Mouse (Mus musculus) heart, embryonic 14.5 days (tissue): ENCODE measurements around the gene Mgat5. TPM values are rescaled to one million over a fixed set of nuclear protein-coding genes. Genes with fewer than 3 reads are reported as not detected.

Experiments used
- ATAC-seq: fragments of 200-750 bp; cut with Nextera tagmentation; 2 replicates; pipeline ENCODE4 v1.8.0; 2017; ENCODE audit warnings: low read depth, moderate TSS enrichment; ENCODE audit not compliant: insufficient number of reproducible peaks, insufficient read depth, low FRiP score
- H3K27ac ChIP-seq, 2 experiments: fragments of 200-500 bp in 1 of 2; fragments of 300-500 bp in 1 of 2; sonication (generic) in 1 of 2; replicated peaks in 1 of 2; 2 replicates each; pipeline ENCODE4 v1.5.1; 2012 to 2014; ENCODE audit warnings: low read depth in 2 of 2, low read length in 2 of 2, control low read depth in 1 of 2, mild to moderate bottlenecking in 1 of 2, mixed read lengths in 1 of 2; ENCODE audit not compliant: control insufficient read depth in 1 of 2, insufficient read depth in 1 of 2
- H3K27me3 ChIP-seq: fragments of 300-500 bp; sonication (generic); 2 replicates; pipeline ENCODE4 v1.6.1; 2014; ENCODE audit warnings: mild to moderate bottlenecking, low read length, control low read depth; ENCODE audit not compliant: control insufficient read depth, insufficient read depth
- H3K36me3 ChIP-seq: fragments of 300-500 bp; sonication (generic); 2 replicates; pipeline ENCODE4 v1.6.1; 2014; ENCODE audit warnings: mild to moderate bottlenecking, control low read depth, low read length, mixed read lengths; ENCODE audit not compliant: control insufficient read depth, insufficient read depth
- H3K4me1 ChIP-seq, 2 experiments: fragments of 200-500 bp in 1 of 2; fragments of 300-500 bp in 1 of 2; sonication (generic) in 1 of 2; 2 replicates each; pipeline ENCODE4 v1.6.1; 2012 to 2014; ENCODE audit warnings: low read length in 2 of 2, control low read depth in 1 of 2, mixed read lengths in 1 of 2; ENCODE audit not compliant: control insufficient read depth in 2 of 2, insufficient read depth in 2 of 2
- H3K4me2 ChIP-seq: fragments of 300-500 bp; sonication (generic); 2 replicates; pipeline ENCODE4 v1.6.1; 2014; ENCODE audit warnings: mild to moderate bottlenecking, low read length
- H3K4me3 ChIP-seq, 2 experiments: fragments of 200-500 bp in 1 of 2; fragments of 300-500 bp in 1 of 2; sonication (generic) in 1 of 2; 2 replicates each; pipeline ENCODE4 v1.5.1; 2012 to 2014; ENCODE audit warnings: low read length in 2 of 2, mild to moderate bottlenecking in 2 of 2, control low read depth in 1 of 2, low read depth in 1 of 2, moderate library complexity in 1 of 2; ENCODE audit not compliant: control insufficient read depth in 1 of 2, insufficient read depth in 1 of 2
- H3K9ac ChIP-seq: fragments of 300-500 bp; sonication (generic); 2 replicates; pipeline ENCODE4 v1.6.1; 2014; ENCODE audit warnings: mild to moderate bottlenecking, low read length
- H3K9me3 ChIP-seq: fragments of 300-500 bp; sonication (generic); 2 replicates; pipeline ENCODE4 v1.6.1; 2016; ENCODE audit warnings: low read length, control low read depth; ENCODE audit not compliant: control insufficient read depth
- WGBS: fragments of 180-500 bp; shearing (Covaris S2); extraction: QIAGEN DNeasy Blood & Tissue Kit; methylation state at CpG from one replicate; pipeline ENCODE4 v1.1.7; 2014; 5-methylcytosine and 5-hydroxymethylcytosine counted together
- polyA plus RNA-seq: library from polyadenylated mRNA; unstranded; fragments of >200 nt; fragmentation: Nextera tagmentation; extraction: Ambion mirVana; gene quantifications from 2 replicates; pipeline ENCODE4 v1.2.1, GENCODE M21; 2014

Gene Mgat5
- polyA plus RNA-seq, 1 experiment from 2014 or later, result 6.0 TPM

- WGBS, result 55% methylated on average over 5 of the region's 5 CpGs
- no peak overlapping the region for H3K4me3 ChIP-seq
- no peak for ATAC-seq
- peaks cover 26% of the 10 kb centered on the region for H3K36me3 ChIP-seq
- H3K9me3 ChIP-seq, result no peaks in the 10 kb centered on the region
- H3K27me3 ChIP-seq, result no peaks in the 10 kb centered on the region
- H3K4me1 ChIP-seq, result peaks cover 8 to 22% of the 10 kb centered on the region in 2 experiments
- no peak overlapping the region for H3K27ac ChIP-seq
- H3K9ac ChIP-seq, result no peak overlapping the region
- H3K4me2 ChIP-seq, result no peak overlapping the region
Measured at GRCm38 (mm10) chr1:127444836-127445485, 240.1 kb downstream of the Mgat5 start.

GRCm38 (mm10) chr1:127453397-127453796 lies 248.6 kb downstream of the Mgat5 start:
- no peaks in the 10 kb centered on the region for H3K27me3 ChIP-seq
- H3K27ac ChIP-seq, result no peak overlapping the region
- H3K9ac ChIP-seq, result no peak overlapping the region
- no peaks in the 10 kb centered on the region for H3K4me1 ChIP-seq
- 88% methylated on average over 6 of the region's 6 CpGs for WGBS
- H3K4me2 ChIP-seq, result no peak overlapping the region
- ATAC-seq, result no peak
- H3K4me3 ChIP-seq, result no peak overlapping the region
- 0 out of 2 replicates have a peak, but pooled peaks cover 6% of the 10 kb centered on the region for H3K9me3 ChIP-seq
- H3K36me3 ChIP-seq, result peaks cover 17% of the 10 kb centered on the region

GRCm38 (mm10) chr1:127459015-127459451 lies 254.2 kb downstream of the Mgat5 start:
- Histone ChIP-seq H3K4me3 (no peak overlapping the region), H3K27me3 (no peaks in the 10 kb centered on the region), H3K4me2 (no peak overlapping the region), H3K4me1 (peaks cover 0 to 5% of the 10 kb centered on the region in 2 experiments; a peak in 1 of 4 replicates), H3K36me3 (peaks cover 9% of the 10 kb centered on the region), H3K9ac (no peak overlapping the region), H3K9me3 (no peaks in the 10 kb centered on the region), H3K27ac (no peak overlapping the region)
- WGBS, result 18% methylated on average over 6 of the region's 6 CpGs
- ATAC-seq, result no peak

- no peak overlapping the region for H3K4me3 ChIP-seq
- H3K27ac ChIP-seq, result no peak overlapping the region
- no peak overlapping the region for H3K4me2 ChIP-seq
- no peaks in the 10 kb centered on the region for H3K9me3 ChIP-seq
- WGBS, result 83% methylated on average over 7 of the region's 7 CpGs
- no peaks in the 10 kb centered on the region for H3K27me3 ChIP-seq
- no peak overlapping the region for H3K9ac ChIP-seq
- peaks cover 0 to 6% of the 10 kb centered on the region in 2 experiments; a peak in 2 of 4 replicates for H3K4me1 ChIP-seq
- no peak for ATAC-seq
- H3K36me3 ChIP-seq, result peaks cover 9% of the 10 kb centered on the region
Measured at GRCm38 (mm10) chr1:127459576-127459975, 254.8 kb downstream of the Mgat5 start.

GRCm38 (mm10) chr1:127461017-127461416 lies 256.2 kb downstream of the Mgat5 start:
- H3K36me3 ChIP-seq, result peaks cover 9% of the 10 kb centered on the region
- H3K4me3 ChIP-seq, result no peak overlapping the region
- H3K4me1 ChIP-seq, result peaks cover 7 to 20% of the 10 kb centered on the region in 2 experiments; a peak in 3 of 4 replicates
- no peaks in the 10 kb centered on the region for H3K27me3 ChIP-seq
- no peak for ATAC-seq
- H3K9me3 ChIP-seq, result no peaks in the 10 kb centered on the region
- 53% methylated on average over 9 of the region's 9 CpGs for WGBS
- H3K4me2 ChIP-seq, result no peak overlapping the region
- no peak overlapping the region for H3K27ac ChIP-seq
- H3K9ac ChIP-seq, result peak overlapping the region; percentile 41; the same call in 1 of the 2 replicates

GRCm38 (mm10) chr1:127464041-127464440 lies 259.2 kb downstream of the Mgat5 start:
- no peak overlapping the region for H3K27ac ChIP-seq
- no peak overlapping the region for H3K4me3 ChIP-seq
- H3K36me3 ChIP-seq, result peaks cover 9% of the 10 kb centered on the region
- H3K4me1 ChIP-seq, result peaks cover 7 to 20% of the 10 kb centered on the region in 2 experiments; a peak in 3 of 4 replicates
- H3K4me2 ChIP-seq, result no peak overlapping the region
- 94% methylated on average over 6 of the region's 6 CpGs for WGBS
- no peak for ATAC-seq
- no peaks in the 10 kb centered on the region for H3K27me3 ChIP-seq
- no peak overlapping the region for H3K9ac ChIP-seq
- no peaks in the 10 kb centered on the region for H3K9me3 ChIP-seq

GRCm38 (mm10) chr1:127465292-127465691 lies 260.5 kb downstream of the Mgat5 start:
- Histone ChIP-seq H3K9me3 (no peaks in the 10 kb centered on the region), H3K9ac (no peak overlapping the region), H3K4me3 (no peak overlapping the region), H3K27ac (peak overlapping the region; percentile 19 to 59), H3K36me3 (peaks cover 9% of the 10 kb centered on the region), H3K27me3 (no peaks in the 10 kb centered on the region), H3K4me1 (peaks cover 7 to 20% of the 10 kb centered on the region in 2 experiments; a peak in 3 of 4 replicates), H3K4me2 (peak overlapping the region; percentile 33)
- 5% methylated on average over 6 of the region's 6 CpGs for WGBS
- no peak for ATAC-seq
